Comparison of ENCODE assay signal across 12 mouse cellular contexts in genomic region chr9:78614201-78614600, GRCm38 (mm10). TPM values are rescaled to one million over a fixed set of nuclear protein-coding genes. Genes with fewer than 3 reads are reported as not detected.
DNase-seq lines count a peak whose midpoint lies in the region; ATAC-seq lines count a peak whose summit lies in the region.
"Had no signal": no experiment of that assay in that cellular context is flagged by ENCODE, and none has a peak within 500 bp of the region (broad histone marks: within the 10 kb centered on the region; RNA-seq: fewer than 3 reads in every experiment).

No protein-coding gene starts in this region.

- ATAC-seq in heart, embryonic 12.5 days (ENCODE audit: insufficient number of reproducible peaks, low FRiP score): no peak
- peak; percentile 59; the same call in 1 of the 2 replicates for ATAC-seq in neural tube, embryonic 12.5 days (ENCODE audit: low FRiP score, low read depth)
- peak; percentile 75; the same call in 1 of the 2 replicates for ATAC-seq in hindbrain, embryonic 14.5 days (ENCODE audit: low FRiP score)
- ATAC-seq in neural tube, embryonic 14.5 days (ENCODE audit: low read depth): peak; percentile 67

- DNase-seq in heart, adult 11 months: peak; percentile 88
- no peak for DNase-seq in neural tube, embryonic 10.5 days (ENCODE audit: extremely low spot score, low spot score)
- no peak for DNase-seq in hindbrain, embryonic 14.5 days (ENCODE audit: low spot score)
- DNase-seq in gastrocnemius, postnatal 25 days: no peak
- DNase-seq in lung, postnatal 36 days: no peak
- DNase-seq: cerebellum, adult 18-20 months; kidney, postnatal 25 days; liver, embryonic 13.5 days; spleen, adult 18-20 months had no signal

- no peak overlapping the region for H3K9ac ChIP-seq in heart, embryonic 12.5 days
- H3K9ac ChIP-seq in neural tube, embryonic 12.5 days: no peak overlapping the region
- H3K9ac ChIP-seq in hindbrain, embryonic 14.5 days: no peak overlapping the region
- no peak overlapping the region for H3K9ac ChIP-seq in neural tube, embryonic 14.5 days (replicated peaks; ENCODE audit: low read depth, low read length)
- H3K9ac ChIP-seq: liver, embryonic 13.5 days had no signal

- no peaks in the 10 kb centered on the region for H3K9me3 ChIP-seq in heart, embryonic 12.5 days (replicated peaks)
- H3K9me3 ChIP-seq in neural tube, embryonic 12.5 days: no peaks in the 10 kb centered on the region
- H3K9me3 ChIP-seq in hindbrain, embryonic 14.5 days (ENCODE audit: control insufficient read depth, low read length): no peaks in the 10 kb centered on the region
- H3K9me3 ChIP-seq in neural tube, embryonic 14.5 days (ENCODE audit: control insufficient read depth, low read length): no peaks in the 10 kb centered on the region
- H3K9me3 ChIP-seq: liver, embryonic 13.5 days had no signal

- no peaks in the 10 kb centered on the region for H3K36me3 ChIP-seq in heart, embryonic 12.5 days
- H3K36me3 ChIP-seq in neural tube, embryonic 12.5 days: no peaks in the 10 kb centered on the region
- no peaks in the 10 kb centered on the region for H3K36me3 ChIP-seq in hindbrain, embryonic 14.5 days (replicated peaks; ENCODE audit: control insufficient read depth, insufficient read depth)
- no peaks in the 10 kb centered on the region for H3K36me3 ChIP-seq in neural tube, embryonic 14.5 days (ENCODE audit: control insufficient read depth, insufficient read depth, low read length)
- H3K36me3 ChIP-seq: liver, embryonic 13.5 days had no signal

- H3K27me3 ChIP-seq in heart, embryonic 12.5 days (replicated peaks): no peaks in the 10 kb centered on the region
- 0 out of 2 replicates have a peak, but pooled peaks cover 6% of the 10 kb centered on the region for H3K27me3 ChIP-seq in neural tube, embryonic 12.5 days (replicated peaks)
- peaks cover 7% of the 10 kb centered on the region; the same call in 1 of the 2 replicates for H3K27me3 ChIP-seq in hindbrain, embryonic 14.5 days (ENCODE audit: control insufficient read depth, insufficient read depth, low read length)
- peaks cover 4% of the 10 kb centered on the region; the same call in 1 of the 2 replicates for H3K27me3 ChIP-seq in neural tube, embryonic 14.5 days (ENCODE audit: control insufficient read depth, insufficient read depth, low read length)

- no peak overlapping the region for H3K4me2 ChIP-seq in heart, embryonic 12.5 days
- H3K4me2 ChIP-seq in neural tube, embryonic 12.5 days (replicated peaks): no peak overlapping the region
- H3K4me2 ChIP-seq in hindbrain, embryonic 14.5 days (replicated peaks): 0 out of 2 replicates have a peak overlapping the region, but pooled peaks have one; percentile 98
- H3K4me2 ChIP-seq in neural tube, embryonic 14.5 days (ENCODE audit: low read depth, low read length): no peak overlapping the region
- H3K4me2 ChIP-seq: liver, embryonic 13.5 days had no signal

- WGBS in heart, embryonic 12.5 days: 34% methylated on average over 6 of the region's 6 CpGs
- WGBS in neural tube, embryonic 12.5 days: 56% methylated on average over 6 of the region's 6 CpGs
- 33% methylated on average over 6 of the region's 6 CpGs for WGBS in hindbrain, embryonic 14.5 days
- WGBS in neural tube, embryonic 14.5 days: 27% methylated on average over 6 of the region's 6 CpGs

- H3K4me1 ChIP-seq in heart, embryonic 12.5 days (replicated peaks): peaks cover 5% of the 10 kb centered on the region
- H3K4me1 ChIP-seq in neural tube, embryonic 12.5 days: 0 out of 2 replicates have a peak, but pooled peaks cover 4% of the 10 kb centered on the region
- peaks cover 7% of the 10 kb centered on the region; the same call in 1 of the 2 replicates for H3K4me1 ChIP-seq in hindbrain, embryonic 14.5 days (replicated peaks; ENCODE audit: control insufficient read depth, insufficient read depth, low read length)
- no peaks in the 10 kb centered on the region for H3K4me1 ChIP-seq in neural tube, embryonic 14.5 days (ENCODE audit: control insufficient read depth, insufficient read depth, low read length)

- H3K4me3 ChIP-seq in heart, embryonic 12.5 days: no peak overlapping the region
- H3K4me3 ChIP-seq in neural tube, embryonic 12.5 days: no peak overlapping the region
- no peak overlapping the region for H3K4me3 ChIP-seq in hindbrain, embryonic 14.5 days (replicated peaks; ENCODE audit: low read length)
- H3K4me3 ChIP-seq in neural tube, embryonic 14.5 days (ENCODE audit: low read depth, low read length): no peak overlapping the region
- H3K4me3 ChIP-seq: liver, embryonic 13.5 days had no signal

- H3K27ac ChIP-seq in heart, embryonic 12.5 days (ENCODE audit: poor library complexity, severe bottlenecking): no peak overlapping the region
- H3K27ac ChIP-seq in neural tube, embryonic 12.5 days: no peak overlapping the region
- H3K27ac ChIP-seq in hindbrain, embryonic 14.5 days: no peak overlapping the region
- H3K27ac ChIP-seq in neural tube, embryonic 14.5 days (ENCODE audit: low read depth, low read length): no peak overlapping the region
- H3K27ac ChIP-seq: liver, embryonic 13.5 days had no signal

RNA-seq across cellular contexts. Expression of gene Cd109, which starts 1.1 kb away (rescaled TPM):
- 1.7 and 1.8 TPM in 2 replicates for polyA plus RNA-seq in heart, embryonic 12.5 days (2016; fragmentation: Nextera tagmentation; extraction: Ambion mirVana)
- polyA plus RNA-seq in neural tube, embryonic 12.5 days (2016; fragmentation: Nextera tagmentation; extraction: Ambion mirVana): 3.2 and 3.7 TPM in 2 replicates
- polyA plus RNA-seq in hindbrain, embryonic 14.5 days (2014; fragmentation: Nextera tagmentation; extraction: Ambion mirVana): 2.1 and 2.2 TPM in 2 replicates
- 1.3 and 1.9 TPM in 2 replicates for polyA plus RNA-seq in neural tube, embryonic 14.5 days (2014; fragmentation: Nextera tagmentation; extraction: Ambion mirVana)
- total RNA-seq in gastrocnemius, postnatal 25 days (2021): 1 to 10 TPM in 1 of 2 experiments, under 1 TPM in 1; 0.59 to 1.5 TPM

RNA-seq across cellular contexts. Expression of gene Slc17a5, which starts 26.4 kb away (rescaled TPM):
- 8.2 and 8.5 TPM in 2 replicates for polyA plus RNA-seq in heart, embryonic 12.5 days (2016; fragmentation: Nextera tagmentation; extraction: Ambion mirVana)
- polyA plus RNA-seq in neural tube, embryonic 12.5 days (2016; fragmentation: Nextera tagmentation; extraction: Ambion mirVana): 15.1 and 15.9 TPM in 2 replicates
- 15.5 and 16.7 TPM in 2 replicates for polyA plus RNA-seq in hindbrain, embryonic 14.5 days (2014; fragmentation: Nextera tagmentation; extraction: Ambion mirVana)
- polyA plus RNA-seq in neural tube, embryonic 14.5 days (2014; fragmentation: Nextera tagmentation; extraction: Ambion mirVana): 18.8 and 20.4 TPM in 2 replicates
- total RNA-seq in gastrocnemius, postnatal 25 days (2021): 1 to 10 TPM; 2.8 to 3.3 TPM
